In genomic region chr7:102541251-102541650, GRCm38 (mm10) we compare ENCODE assay signal across 28 mouse cellular contexts. TPM values are rescaled to one million over a fixed set of nuclear protein-coding genes. Genes with fewer than 3 reads are reported as not detected.
DNase-seq lines count a peak whose midpoint lies in the region; ATAC-seq and TF ChIP-seq lines count a peak whose summit lies in the region.
"Had no signal": no experiment of that assay in that cellular context is flagged by ENCODE, and none has a peak within 500 bp of the region (broad histone marks: within the 10 kb centered on the region; RNA-seq: fewer than 3 reads in every experiment).

No protein-coding gene starts in this region.

- H3K4me1 ChIP-seq in midbrain, embryonic 11.5 days (ENCODE audit: control insufficient read depth, insufficient read depth, low read length), result no peaks in the 10 kb centered on the region
- H3K4me1 ChIP-seq in midbrain, embryonic 10.5 days, result no peaks in the 10 kb centered on the region
- no peaks in the 10 kb centered on the region for H3K4me1 ChIP-seq in MEL (ENCODE audit: control insufficient read depth in 1 of 2, insufficient read depth in 2 of 2, low read length in 2 of 2)
- H3K4me1 ChIP-seq: embryonic facial prominence, embryonic 12.5 days; heart, embryonic 15.5 days; hindbrain, embryonic 13.5 days had no signal

- TF ChIP-seq EP300 in MEL (IDR thresholded peaks at IDR 0.05; ENCODE audit: low read depth in 1 of 2, low read length in 2 of 2), result no peak

- H3K36me3 ChIP-seq in midbrain, embryonic 11.5 days (ENCODE audit: control insufficient read depth, insufficient read depth, low read length), result no peaks in the 10 kb centered on the region
- H3K36me3 ChIP-seq in midbrain, embryonic 10.5 days, result no peaks in the 10 kb centered on the region
- no peaks in the 10 kb centered on the region for H3K36me3 ChIP-seq in MEL (ENCODE audit: control insufficient read depth in 1 of 2, insufficient read depth in 2 of 2, low read length in 2 of 2)
- H3K36me3 ChIP-seq: embryonic facial prominence, embryonic 12.5 days; G1E; heart, embryonic 15.5 days; hindbrain, embryonic 13.5 days had no signal

- no peak for TF ChIP-seq POLR2A in MEL (IDR thresholded peaks at IDR 0.05; ENCODE audit: control insufficient read depth in 1 of 2, insufficient read depth in 1 of 2, low read depth in 1 of 2, low read length in 2 of 2, poor library complexity in 1 of 2)

- H3K4me3 ChIP-seq in midbrain, embryonic 11.5 days (ENCODE audit: low read depth, low read length), result no peak overlapping the region
- no peak overlapping the region for H3K4me3 ChIP-seq in midbrain, embryonic 10.5 days
- no peak overlapping the region for H3K4me3 ChIP-seq in MEL (ENCODE audit: control insufficient read depth in 1 of 2, insufficient read depth in 1 of 2, low read depth in 2 of 2, low read length in 2 of 2)
- H3K4me3 ChIP-seq: embryonic facial prominence, embryonic 12.5 days; heart, adult 2 months; heart, embryonic 15.5 days; hindbrain, embryonic 13.5 days had no signal

- peak in 1 of 3 experiments; percentile 39; a peak in 2 of 6 replicates for TF ChIP-seq CTCF in MEL (IDR thresholded peaks at IDR 0.05 in 2 of 3, conservative IDR thresholded peaks at IDR 0.05 in 1 of 3; ENCODE audit: control insufficient read depth in 1 of 3, insufficient read depth in 1 of 3, low read depth in 2 of 3, low read length in 3 of 3, poor library complexity in 1 of 3, severe bottlenecking in 1 of 3)

- no peaks in the 10 kb centered on the region for H3K79me2 ChIP-seq in MEL (ENCODE audit: control insufficient read depth, insufficient read depth, low read length, poor library complexity)

- 58% methylated on average over 3 of the region's 3 CpGs for WGBS in midbrain, embryonic 11.5 days
- WGBS in midbrain, embryonic 10.5 days, result 71% methylated on average over 3 of the region's 3 CpGs

- H3K27ac ChIP-seq in midbrain, embryonic 11.5 days (ENCODE audit: low read depth, low read length), result no peak overlapping the region
- H3K27ac ChIP-seq in midbrain, embryonic 10.5 days (replicated peaks), result no peak overlapping the region
- no peak overlapping the region for H3K27ac ChIP-seq in MEL (ENCODE audit: control insufficient read depth, low read depth, low read length)
- H3K27ac ChIP-seq: embryonic facial prominence, embryonic 12.5 days; heart, adult 2 months; heart, embryonic 15.5 days; hindbrain, embryonic 13.5 days; hindbrain, postnatal 0 days had no signal

- H3K9ac ChIP-seq in midbrain, embryonic 11.5 days (ENCODE audit: low read length), result no peak overlapping the region
- H3K9ac ChIP-seq in MEL (ENCODE audit: control insufficient read depth, low read depth, low read length, poor library complexity, severe bottlenecking), result no peak overlapping the region
- H3K9ac ChIP-seq: embryonic facial prominence, embryonic 12.5 days; heart, embryonic 15.5 days; hindbrain, embryonic 13.5 days had no signal

- no peak for ATAC-seq in midbrain, embryonic 11.5 days (ENCODE audit: low FRiP score)
- ATAC-seq in granulocyte monocyte progenitor cell, adult 5-6 weeks (replicated peaks; ENCODE audit: poor library complexity, severe bottlenecking), result peak; percentile 44
- ATAC-seq: forebrain, embryonic 16.5 days; hindbrain, postnatal 0 days had no signal

- DNase-seq in midbrain, embryonic 11.5 days (ENCODE audit: low spot score, missing footprints), result peak; percentile 60
- DNase-seq in midbrain, embryonic 10.5 days (ENCODE audit: low spot score), result no peak
- DNase-seq in MEL (ENCODE audit: low read depth, low spot score), result peak; percentile 41
- peak; percentile 17 for DNase-seq in naive thymus-derived CD4-positive, alpha-beta T cell, adult 2 months (ENCODE audit: low read depth)
- DNase-seq in kidney, postnatal 25 days, result no peak
- no peak for DNase-seq in neural tube, embryonic 10.5 days (ENCODE audit: extremely low spot score, low spot score)
- DNase-seq in cerebellum, adult 9-11 months, result no peak
- DNase-seq: adrenal gland, adult 2 months; adrenal gland, postnatal 25 days; cerebellum, adult 2 months; cerebellum, postnatal 14 days; gastrocnemius, postnatal 10 days; heart, adult 2 months; heart, postnatal 14 days had no signal

- H3K4me2 ChIP-seq in midbrain, embryonic 11.5 days, result no peak overlapping the region
- H3K4me2 ChIP-seq: embryonic facial prominence, embryonic 12.5 days; heart, embryonic 11.5 days; heart, embryonic 15.5 days; hindbrain, embryonic 13.5 days had no signal

- no peaks in the 10 kb centered on the region for H3K9me3 ChIP-seq in midbrain, embryonic 11.5 days (ENCODE audit: control insufficient read depth, low read length)
- no peaks in the 10 kb centered on the region for H3K9me3 ChIP-seq in midbrain, embryonic 10.5 days (replicated peaks)
- H3K9me3 ChIP-seq in MEL (replicated peaks; ENCODE audit: insufficient read depth, low read length), result no peaks in the 10 kb centered on the region
- H3K9me3 ChIP-seq: embryonic facial prominence, embryonic 12.5 days; G1E; heart, embryonic 15.5 days; hindbrain, embryonic 13.5 days had no signal

- no peak; the same call in 1 of the 2 replicates for TF ChIP-seq RAD21 in MEL (IDR thresholded peaks at IDR 0.05; ENCODE audit: low read depth, low read length)

- no peaks in the 10 kb centered on the region for H3K27me3 ChIP-seq in midbrain, embryonic 11.5 days (ENCODE audit: control insufficient read depth, insufficient read depth, low read length)
- no peaks in the 10 kb centered on the region for H3K27me3 ChIP-seq in midbrain, embryonic 10.5 days (ENCODE audit: low read depth, poor library complexity, severe bottlenecking)
- peaks cover 7 to 18% of the 10 kb centered on the region in 2 experiments for H3K27me3 ChIP-seq in MEL (ENCODE audit: control insufficient read depth in 1 of 2, insufficient read depth in 2 of 2, low read length in 2 of 2)
- H3K27me3 ChIP-seq: embryonic facial prominence, embryonic 12.5 days; heart, embryonic 15.5 days; hindbrain, embryonic 13.5 days had no signal

TF ChIP-seq in MEL, 35 proteins besides CTCF, POLR2A, EP300 and RAD21 (continues in another document):
- TF ChIP-seq SMC3 (IDR thresholded peaks at IDR 0.05; ENCODE audit: low read depth, low read length), result peak; percentile 21; the same call in 1 of the 2 replicates
- TF ChIP-seq TAL1 (IDR thresholded peaks at IDR 0.05; ENCODE audit: low read length), result no peak
- TF ChIP-seq USF1 (IDR thresholded peaks at IDR 0.05; ENCODE audit: low read depth, low read length), result no peak
- no peak for TF ChIP-seq NRF1 (IDR thresholded peaks at IDR 0.05; ENCODE audit: insufficient read depth, low read depth, low read length, poor library complexity, severe bottlenecking)
- TF ChIP-seq CHD1 (IDR thresholded peaks at IDR 0.05; ENCODE audit: low read depth, low read length), result no peak
- no peak for TF ChIP-seq TCF12 (IDR thresholded peaks at IDR 0.05; ENCODE audit: low read depth, low read length)
- TF ChIP-seq POLR2AphosphoS2 (IDR thresholded peaks at IDR 0.05; ENCODE audit: low read length), result no peak
- TF ChIP-seq MAX (IDR thresholded peaks at IDR 0.05; ENCODE audit: low read length), result no peak
- TF ChIP-seq BHLHE40 (IDR thresholded peaks at IDR 0.05; ENCODE audit: borderline replicate concordance, low read depth, low read length), result no peak

RNA-seq across cellular contexts. Expression of gene Olfr548-ps1, which starts 0.6 kb away (rescaled TPM):
- polyA plus RNA-seq in midbrain, embryonic 11.5 days (2014; fragmentation: Nextera tagmentation; extraction: Ambion mirVana), result not detected in 2 replicates
- not detected in 2 replicates for polyA plus RNA-seq in midbrain, embryonic 10.5 days (2016; fragmentation: Nextera tagmentation; extraction: Ambion mirVana)
- total RNA-seq in MEL (2012; rRNA removed), result not detected in 2 replicates
- not detected for polyA plus RNA-seq in MEL (2012; ENCODE audit: insufficient read depth in 1 of 2, insufficient read length in 2 of 2, low read depth in 1 of 2, low replicate concordance in 2 of 2, missing spikeins in 1 of 2)
- total RNA-seq in granulocyte monocyte progenitor cell, adult 5-6 weeks (2014; fragmentation: Nextera tagmentation), result not detected in 2 replicates
- total RNA-seq in granulocyte monocyte progenitor cell, adult 5-6 weeks (2017), result not detected in 2 replicates
- total RNA-seq: adrenal gland, adult 2 months; adrenal gland, postnatal 25 days; gastrocnemius, postnatal 10 days; gastrocnemius, postnatal 4 days; heart, adult 2 months; heart, postnatal 14 days; hematopoietic stem cell, adult 5-6 weeks; hindbrain, postnatal 0 days had no signal
- polyA plus RNA-seq: adrenal gland, adult 2 months; C2C12; cerebellum, adult 2 months; cortical plate, adult 2 months; embryonic facial prominence, embryonic 12.5 days; forebrain, embryonic 11.5 days; forebrain, embryonic 16.5 days; frontal cortex, adult 2 months; G1E; heart, adult 2 months; heart, embryonic 11.5 days; heart, embryonic 15.5 days; hindbrain, embryonic 13.5 days; hindbrain, postnatal 0 days had no signal

RNA-seq across cellular contexts. Expression of gene Olfr547, which starts 6.7 kb away (rescaled TPM):
- not detected in 2 replicates for polyA plus RNA-seq in midbrain, embryonic 11.5 days (2014; fragmentation: Nextera tagmentation; extraction: Ambion mirVana)
- polyA plus RNA-seq in midbrain, embryonic 10.5 days (2016; fragmentation: Nextera tagmentation; extraction: Ambion mirVana), result not detected in 2 replicates
- total RNA-seq in MEL (2012; rRNA removed), result not detected in 2 replicates
- not detected for polyA plus RNA-seq in MEL (2012; ENCODE audit: insufficient read depth in 1 of 2, insufficient read length in 2 of 2, low read depth in 1 of 2, low replicate concordance in 2 of 2, missing spikeins in 1 of 2)
- not detected in 2 replicates for total RNA-seq in granulocyte monocyte progenitor cell, adult 5-6 weeks (2014; fragmentation: Nextera tagmentation)
- total RNA-seq in granulocyte monocyte progenitor cell, adult 5-6 weeks (2017), result not detected in 2 replicates
- total RNA-seq: adrenal gland, adult 2 months; adrenal gland, postnatal 25 days; G1E; gastrocnemius, postnatal 10 days; gastrocnemius, postnatal 4 days; heart, adult 2 months; heart, postnatal 14 days; hematopoietic stem cell, adult 5-6 weeks; hindbrain, postnatal 0 days had no signal
- polyA plus RNA-seq: adrenal gland, adult 2 months; C2C12; cerebellum, adult 2 months; cortical plate, adult 2 months; embryonic facial prominence, embryonic 12.5 days; forebrain, embryonic 11.5 days; forebrain, embryonic 16.5 days; frontal cortex, adult 2 months; G1E; heart, adult 2 months; heart, embryonic 11.5 days; heart, embryonic 15.5 days; hindbrain, embryonic 13.5 days; hindbrain, postnatal 0 days had no signal

RNA-seq across cellular contexts. Expression of gene Olfr549, which starts 8.4 kb away (rescaled TPM):
- not detected in 2 replicates for polyA plus RNA-seq in midbrain, embryonic 11.5 days (2014; fragmentation: Nextera tagmentation; extraction: Ambion mirVana)
- polyA plus RNA-seq in midbrain, embryonic 10.5 days (2016; fragmentation: Nextera tagmentation; extraction: Ambion mirVana), result not detected in 2 replicates
- not detected in 2 replicates for total RNA-seq in MEL (2012; rRNA removed)
- not detected for polyA plus RNA-seq in MEL (2012; ENCODE audit: insufficient read depth in 1 of 2, insufficient read length in 2 of 2, low read depth in 1 of 2, low replicate concordance in 2 of 2, missing spikeins in 1 of 2)
- not detected in 2 replicates for total RNA-seq in granulocyte monocyte progenitor cell, adult 5-6 weeks (2014; fragmentation: Nextera tagmentation)
- not detected in 2 replicates for total RNA-seq in granulocyte monocyte progenitor cell, adult 5-6 weeks (2017)
- total RNA-seq: adrenal gland, adult 2 months; adrenal gland, postnatal 25 days; gastrocnemius, postnatal 10 days; gastrocnemius, postnatal 4 days; heart, adult 2 months; heart, postnatal 14 days; hematopoietic stem cell, adult 5-6 weeks; hindbrain, postnatal 0 days had no signal
- polyA plus RNA-seq: adrenal gland, adult 2 months; C2C12; cerebellum, adult 2 months; cortical plate, adult 2 months; embryonic facial prominence, embryonic 12.5 days; forebrain, embryonic 11.5 days; forebrain, embryonic 16.5 days; frontal cortex, adult 2 months; G1E; heart, adult 2 months; heart, embryonic 11.5 days; heart, embryonic 15.5 days; hindbrain, embryonic 13.5 days; hindbrain, postnatal 0 days had no signal

RNA-seq across cellular contexts. Expression of gene Trim21, which starts 24.0 kb away (rescaled TPM):
- polyA plus RNA-seq in midbrain, embryonic 11.5 days (2014; fragmentation: Nextera tagmentation; extraction: Ambion mirVana), result 0.42 and 0.44 TPM in 2 replicates
- polyA plus RNA-seq in midbrain, embryonic 10.5 days (2016; fragmentation: Nextera tagmentation; extraction: Ambion mirVana), result 0.15 and 0.52 TPM in 2 replicates
- 1.3 and 3.3 TPM in 2 replicates for total RNA-seq in MEL (2012; rRNA removed)
- polyA plus RNA-seq in MEL (2012; ENCODE audit: insufficient read depth in 1 of 2, insufficient read length in 2 of 2, low read depth in 1 of 2, low replicate concordance in 2 of 2, missing spikeins in 1 of 2), result 1 to 10 TPM in 1 of 2 experiments, not detected in 1; 2.8 TPM
- total RNA-seq in granulocyte monocyte progenitor cell, adult 5-6 weeks (2014; fragmentation: Nextera tagmentation), result 14.9 and 15.9 TPM in 2 replicates
- 31.5 and 33.5 TPM in 2 replicates for total RNA-seq in granulocyte monocyte progenitor cell, adult 5-6 weeks (2017)
- polyA plus RNA-seq: forebrain, embryonic 16.5 days had no signal

RNA-seq across cellular contexts. Expression of gene Olfr550, which starts 30.0 kb away (rescaled TPM):
- not detected in 2 replicates for polyA plus RNA-seq in midbrain, embryonic 11.5 days (2014; fragmentation: Nextera tagmentation; extraction: Ambion mirVana)
- polyA plus RNA-seq in midbrain, embryonic 10.5 days (2016; fragmentation: Nextera tagmentation; extraction: Ambion mirVana), result not detected in 2 replicates
- total RNA-seq in MEL (2012; rRNA removed), result not detected in 2 replicates
- not detected for polyA plus RNA-seq in MEL (2012; ENCODE audit: insufficient read depth in 1 of 2, insufficient read length in 2 of 2, low read depth in 1 of 2, low replicate concordance in 2 of 2, missing spikeins in 1 of 2)
- total RNA-seq in granulocyte monocyte progenitor cell, adult 5-6 weeks (2014; fragmentation: Nextera tagmentation), result not detected in 2 replicates
- total RNA-seq in granulocyte monocyte progenitor cell, adult 5-6 weeks (2017), result not detected in 2 replicates
- total RNA-seq: adrenal gland, adult 2 months; adrenal gland, postnatal 25 days; hematopoietic stem cell, adult 5-6 weeks; hindbrain, postnatal 0 days had no signal
- polyA plus RNA-seq: adrenal gland, adult 2 months; C2C12; cerebellum, adult 2 months; forebrain, embryonic 11.5 days; forebrain, embryonic 16.5 days; frontal cortex, adult 2 months; G1E; heart, embryonic 11.5 days; heart, embryonic 15.5 days; hindbrain, embryonic 13.5 days; hindbrain, postnatal 0 days had no signal

Comparison
In these comparisons a context has a peak if more than half of its experiments do, and no peak if none do; other contexts are left out.
1. DNase-seq: peak in midbrain, embryonic 11.5 days (single experiment), MEL (single experiment) and naive thymus-derived CD4-positive, alpha-beta T cell, adult 2 months (single experiment); none in midbrain, embryonic 10.5 days (single experiment), kidney, postnatal 25 days (0 of 2), neural tube, embryonic 10.5 days (single experiment) and cerebellum, adult 9-11 months (single experiment).